Mouse (Mus musculus) A20 (cell line): ENCODE data around the gene Cdkl3.
A peak's percentile ranks its signal among the peaks of the same experiment; 100 is the strongest.

ENCODE experiments used
- DNase-seq: peaks from one replicate; pipeline ENCODE4 v3.0.0-alpha.2; 2011; ENCODE audit warnings: low read depth, low spot score

Cdkl3 gene

GRCm38 (mm10) chr11:52011541-52011940 is 7.5 kb downstream of the Cdkl3 start:
- DNase-seq, result peak; percentile 69

DNA sequence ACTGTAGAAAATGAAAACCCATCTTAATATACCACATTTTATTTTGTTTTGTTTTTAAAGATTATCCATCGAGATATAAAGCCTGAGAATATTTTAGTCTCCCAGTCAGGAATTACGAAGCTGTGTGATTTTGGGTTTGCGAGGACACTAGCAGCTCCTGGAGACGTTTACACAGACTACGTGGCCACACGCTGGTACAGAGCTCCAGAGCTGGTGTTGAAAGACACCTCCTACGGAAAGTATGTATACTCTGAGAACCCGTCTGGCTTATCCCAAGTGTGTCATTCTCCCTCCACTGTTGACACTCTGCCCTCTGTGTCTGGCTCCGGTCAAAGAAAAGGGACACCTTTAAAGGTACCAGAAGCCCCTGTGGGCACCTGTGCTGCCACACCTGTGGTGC is 14.2 kb downstream of the Cdkl3 start:
- DNase-seq, result no peak

GRCm38 (mm10) chr11:52032356-52032755 is 28.3 kb downstream of the Cdkl3 start:
- no peak for DNase-seq

- DNase-seq, result no peak
Measured at GRCm38 (mm10) chr11:52033953-52034352, 29.9 kb downstream of the Cdkl3 start.

- DNase-seq, result no peak
Measured at GRCm38 (mm10) chr11:52035905-52036304, 31.9 kb downstream of the Cdkl3 start.

DNA sequence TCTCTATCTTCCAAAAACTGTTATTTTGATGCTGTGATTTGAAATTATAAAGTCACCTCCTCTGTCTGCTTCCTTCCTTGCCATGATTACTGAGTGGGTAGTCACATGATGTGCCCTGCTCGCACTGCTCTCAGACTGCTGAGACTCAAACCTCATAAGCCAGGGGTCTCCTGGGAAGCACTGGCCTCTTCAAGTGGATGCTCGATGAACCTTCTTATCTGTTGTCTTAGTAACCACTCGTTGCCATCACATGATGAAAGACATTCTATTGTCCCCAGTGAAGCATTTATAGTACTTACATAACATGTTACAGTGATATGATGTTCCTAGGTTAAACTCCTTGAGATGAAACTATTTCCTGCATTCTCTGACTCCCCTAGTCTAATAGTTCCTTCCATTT is 33.6 kb downstream of the Cdkl3 start:
- DNase-seq, result no peak

DNA sequence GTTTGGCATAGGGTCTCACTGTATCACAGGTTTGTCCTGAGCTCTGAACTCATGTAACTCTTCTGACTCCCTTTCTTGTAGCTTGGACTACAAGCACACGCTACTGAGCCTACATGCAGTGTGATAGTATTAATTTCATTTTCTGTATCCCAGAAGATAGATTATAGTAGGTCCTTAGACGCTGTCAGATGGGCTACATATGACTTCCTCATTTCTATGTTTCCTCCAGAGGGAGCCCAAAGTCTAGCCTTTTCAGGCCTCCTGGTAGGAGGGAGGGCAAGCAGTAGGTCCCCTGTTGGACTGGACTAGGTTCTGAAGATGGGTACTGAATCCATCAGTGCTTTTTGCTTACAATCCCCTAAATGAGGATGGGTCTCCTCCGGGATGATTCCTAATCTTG is 39.2 kb downstream of the Cdkl3 start:
- DNase-seq, result peak; percentile 56

DNA sequence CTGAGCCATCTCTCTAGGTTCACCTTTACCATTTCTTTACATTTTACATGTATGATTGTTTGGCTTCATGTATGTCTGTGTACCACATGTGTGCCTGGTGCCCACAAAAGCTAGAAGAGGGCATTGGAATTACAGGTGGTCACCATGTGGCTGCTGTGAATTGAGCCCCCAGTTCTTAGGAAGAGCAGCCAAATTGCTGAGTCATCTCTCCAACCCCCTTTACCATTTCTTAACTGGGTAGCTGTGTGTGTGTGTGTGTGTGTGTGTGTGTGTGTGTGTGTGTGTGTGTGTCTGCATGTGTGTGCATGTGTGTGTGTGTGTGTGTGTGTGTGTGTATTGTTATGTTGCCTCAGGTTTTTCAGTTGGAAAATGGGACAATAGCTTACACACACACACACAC is 40.1 kb downstream of the Cdkl3 start:
- DNase-seq, result no peak

GRCm38 (mm10) chr11:52046446-52047165 is 42.6 kb downstream of the Cdkl3 start:
- DNase-seq, result peak; percentile 41

DNA sequence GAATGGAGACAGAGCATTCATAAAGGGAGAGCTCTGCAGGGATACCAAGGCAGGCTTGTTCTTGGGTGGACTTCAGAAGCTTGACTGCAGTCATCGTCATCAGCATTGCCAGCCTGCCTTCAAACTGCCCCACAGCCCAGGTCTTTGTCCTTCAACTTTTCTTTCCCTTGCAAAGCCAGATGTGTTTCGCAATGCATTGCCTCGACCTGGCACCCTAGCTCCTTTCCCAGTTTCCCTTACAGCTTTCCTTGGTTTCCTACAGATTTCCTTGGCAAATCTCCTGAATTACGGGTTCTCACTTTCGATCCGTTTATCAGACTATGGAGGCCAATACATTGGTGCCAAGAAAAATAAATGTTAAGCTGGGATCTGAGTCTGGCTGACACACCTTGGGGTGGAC is 49.4 kb downstream of the Cdkl3 start:
- no peak for DNase-seq

DNA sequence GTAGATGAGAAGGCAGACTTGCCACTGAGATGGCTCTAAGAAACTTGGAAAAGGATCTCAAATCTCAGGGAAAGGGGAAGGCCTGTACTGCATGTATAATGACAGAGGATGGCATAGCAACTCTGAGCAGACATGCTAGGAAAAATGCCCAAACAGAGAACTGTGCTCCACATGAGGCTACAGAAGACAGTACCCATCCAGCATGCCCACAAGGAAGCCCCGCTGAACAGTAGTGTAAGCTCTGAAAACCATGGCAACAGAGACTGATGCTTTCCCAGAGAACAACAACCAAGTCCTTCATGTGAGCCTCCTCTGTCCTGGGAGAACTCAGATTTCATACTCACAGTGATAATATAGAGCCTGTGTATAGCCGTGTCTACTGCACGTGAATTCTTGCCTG is 50.7 kb downstream of the Cdkl3 start:
- no peak for DNase-seq

- no peak for DNase-seq
Measured at GRCm38 (mm10) chr11:52056198-52056597, 52.2 kb downstream of the Cdkl3 start.

GRCm38 (mm10) chr11:52059001-52059400 is 55.0 kb downstream of the Cdkl3 start:
- no peak for DNase-seq

GRCm38 (mm10) chr11:52060315-52060714 is 56.3 kb downstream of the Cdkl3 start:
- no peak for DNase-seq

- peak; percentile 79 for DNase-seq
Measured at GRCm38 (mm10) chr11:52062406-52062805, 58.4 kb downstream of the Cdkl3 start.

GRCm38 (mm10) chr11:52064398-52064797 is 60.4 kb downstream of the Cdkl3 start:
- DNase-seq, result peak; percentile 41

GRCm38 (mm10) chr11:52065841-52066240 is 61.8 kb downstream of the Cdkl3 start:
- DNase-seq, result no peak

DNA sequence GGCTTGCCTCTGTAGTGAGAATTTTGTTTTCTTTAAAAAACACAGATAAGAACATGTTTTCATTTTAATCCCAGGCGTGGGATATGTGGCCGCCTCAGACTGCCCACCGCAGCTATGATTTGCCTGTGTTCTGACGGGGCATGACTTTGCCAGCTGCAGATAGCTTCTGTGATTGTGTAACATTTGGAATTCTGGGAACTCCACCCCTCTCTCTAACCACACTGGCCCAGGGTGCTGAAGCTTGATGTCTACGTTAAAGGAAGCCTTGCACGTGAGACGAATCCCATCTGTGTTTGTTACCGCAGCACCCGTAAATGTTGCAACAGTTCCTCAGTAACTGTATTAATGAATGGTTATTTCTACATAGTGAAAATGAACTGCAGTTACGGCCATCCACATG is 67.7 kb downstream of the Cdkl3 start:
- no peak for DNase-seq

DNA sequence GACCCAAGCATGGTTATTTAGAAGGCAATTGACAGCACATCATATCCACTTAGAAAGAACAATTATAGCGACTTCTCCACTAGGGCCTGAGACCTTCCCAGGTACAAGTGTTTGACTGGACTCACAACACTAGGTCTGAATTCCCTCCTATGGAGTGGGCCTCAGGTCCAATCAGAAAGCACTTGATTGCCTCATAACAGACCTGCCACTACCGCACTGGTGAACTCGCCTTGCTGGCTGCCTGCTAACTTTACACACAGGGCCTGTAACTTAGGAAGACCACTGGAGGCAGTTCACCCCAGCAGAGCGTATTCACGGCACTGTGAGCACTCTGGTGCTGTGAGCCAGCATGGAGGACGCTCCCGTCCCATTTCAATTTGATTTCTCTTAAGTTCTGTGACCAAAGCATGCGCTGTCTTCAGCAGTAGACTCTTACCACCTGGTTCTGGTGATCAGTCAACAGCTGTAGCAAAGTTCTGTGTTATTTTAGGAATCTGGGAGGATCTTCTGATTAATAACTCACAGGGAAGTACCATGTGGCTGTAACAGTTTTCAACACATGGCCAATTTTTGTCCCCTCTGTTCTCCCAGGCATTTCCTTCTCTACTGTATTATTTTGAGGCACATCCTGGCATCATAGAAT is 69.6 kb downstream of the Cdkl3 start:
- no peak for DNase-seq

GRCm38 (mm10) chr11:52074626-52075470 is 70.8 kb downstream of the Cdkl3 start:
- DNase-seq, result no peak

DNA sequence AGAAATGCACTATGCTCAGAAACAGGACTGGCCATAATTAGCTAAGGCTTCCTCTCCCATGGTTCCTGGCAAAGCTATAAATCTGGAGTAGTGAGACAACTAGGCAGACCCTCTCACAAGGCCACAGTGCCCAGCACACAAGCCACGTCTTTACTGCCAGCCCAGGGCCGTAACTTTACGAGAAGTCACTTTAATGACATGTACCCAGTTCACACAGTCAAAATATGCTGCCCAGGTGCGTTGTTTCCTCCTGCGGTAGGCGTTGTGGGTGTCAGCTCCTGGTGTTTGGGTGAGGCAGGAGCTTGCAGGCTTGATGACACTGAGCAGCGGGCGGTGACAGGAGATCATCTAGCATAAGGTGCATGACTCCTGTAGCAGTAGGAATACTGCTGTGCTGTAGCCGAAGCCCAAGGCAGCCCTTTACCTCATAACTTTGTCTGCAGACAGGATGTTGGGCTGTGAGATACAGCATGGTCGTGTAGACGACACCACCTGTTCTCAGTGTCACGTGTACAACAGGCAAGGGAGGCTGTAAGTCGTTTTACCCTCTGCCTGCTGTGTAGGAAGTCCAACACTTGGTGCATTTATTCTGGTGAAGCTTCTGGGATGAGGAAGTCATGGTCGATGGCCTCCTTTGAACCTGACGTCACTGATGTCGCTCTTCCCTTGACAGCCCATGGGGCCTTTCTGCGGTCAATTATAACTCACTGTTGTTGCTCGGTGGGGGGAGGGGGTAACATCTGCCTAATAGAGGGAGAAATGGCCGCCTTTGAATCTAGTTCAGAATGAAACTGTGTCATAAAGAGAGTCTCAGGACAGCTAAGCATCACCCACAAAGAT is 72.0 kb downstream of the Cdkl3 start:
- DNase-seq, result peak; percentile 74
